In the genomic region with DNA sequence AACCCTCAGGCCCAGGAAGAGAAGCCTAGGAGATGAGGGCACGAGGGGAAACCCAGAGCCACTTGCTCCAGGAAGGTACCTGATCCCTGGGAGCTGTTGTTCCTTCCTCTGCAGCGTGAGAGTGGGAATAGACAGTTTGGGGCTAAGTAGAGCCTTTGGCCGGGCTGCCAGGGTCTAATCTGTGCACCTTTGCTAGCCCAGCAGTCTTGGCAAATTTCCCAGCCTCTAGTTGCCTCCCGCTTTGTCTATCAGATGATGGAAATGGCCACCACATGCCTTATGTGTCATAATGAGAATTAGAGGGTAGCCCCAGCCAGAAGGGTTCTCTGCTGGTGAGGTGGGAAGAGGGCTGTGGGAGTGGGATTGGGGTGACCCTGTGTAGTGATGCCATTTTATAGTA, we compare ENCODE assay signal across 22 mouse cellular contexts. TPM values are rescaled to one million over a fixed set of nuclear protein-coding genes. Genes with fewer than 3 reads are reported as not detected.
DNase-seq lines count a peak whose midpoint lies in the region; ATAC-seq and TF ChIP-seq lines count a peak whose summit lies in the region.
"Had no signal": no experiment of that assay in that cellular context is flagged by ENCODE, and none has a peak within 500 bp of the region (broad histone marks: within the 10 kb centered on the region; RNA-seq: fewer than 3 reads in every experiment).

No protein-coding gene starts in this region.

- H3K4me3 ChIP-seq in hindbrain, postnatal 0 days (ENCODE audit: low read length), result no peak overlapping the region
- no peak overlapping the region for H3K4me3 ChIP-seq in hindbrain, embryonic 13.5 days
- H3K4me3 ChIP-seq in layer of hippocampus, adult 2 months, result no peak overlapping the region
- H3K4me3 ChIP-seq in midbrain, postnatal 0 days (ENCODE audit: low read depth, low read length), result no peak overlapping the region
- H3K4me3 ChIP-seq: heart, adult 2 months; limb, embryonic 10.5 days; midbrain, embryonic 12.5 days had no signal

- no peaks in the 10 kb centered on the region for H3K27me3 ChIP-seq in hindbrain, postnatal 0 days (ENCODE audit: insufficient read depth, low read length)
- peaks cover 11% of the 10 kb centered on the region; the same call in 1 of the 2 replicates for H3K27me3 ChIP-seq in hindbrain, embryonic 13.5 days
- H3K27me3 ChIP-seq in midbrain, postnatal 0 days (ENCODE audit: insufficient read depth, low read length), result no peaks in the 10 kb centered on the region

- ATAC-seq in hindbrain, postnatal 0 days, result no peak
- no peak for ATAC-seq in hindbrain, embryonic 13.5 days (ENCODE audit: low FRiP score)
- no peak for ATAC-seq in midbrain, postnatal 0 days (ENCODE audit: low FRiP score)
- ATAC-seq: CD4-positive, CD25-positive, alpha-beta regulatory T cell, adult 4 months had no signal

- peak overlapping the region; percentile 82 for H3K27ac ChIP-seq in hindbrain, postnatal 0 days
- no peak overlapping the region for H3K27ac ChIP-seq in hindbrain, embryonic 13.5 days
- peak overlapping the region; percentile 84 for H3K27ac ChIP-seq in layer of hippocampus, adult 2 months
- no peak overlapping the region for H3K27ac ChIP-seq in midbrain, postnatal 0 days (ENCODE audit: low read depth, low read length)
- H3K27ac ChIP-seq: heart, adult 2 months; hindbrain, embryonic 14.5 days; limb, embryonic 10.5 days; midbrain, embryonic 12.5 days; stomach, postnatal 0 days had no signal

- no peak overlapping the region for H3K9ac ChIP-seq in hindbrain, postnatal 0 days (replicated peaks; ENCODE audit: low read length)
- no peak overlapping the region for H3K9ac ChIP-seq in hindbrain, embryonic 13.5 days
- no peak overlapping the region for H3K9ac ChIP-seq in midbrain, postnatal 0 days (replicated peaks; ENCODE audit: low read length, poor library complexity, severe bottlenecking)
- H3K9ac ChIP-seq: hindbrain, embryonic 14.5 days; midbrain, embryonic 12.5 days had no signal

- H3K9me3 ChIP-seq in hindbrain, postnatal 0 days (ENCODE audit: low read length), result no peaks in the 10 kb centered on the region
- H3K9me3 ChIP-seq in hindbrain, embryonic 13.5 days, result no peaks in the 10 kb centered on the region
- H3K9me3 ChIP-seq in midbrain, postnatal 0 days (ENCODE audit: low read length), result no peaks in the 10 kb centered on the region
- H3K9me3 ChIP-seq: limb, embryonic 10.5 days; midbrain, embryonic 12.5 days had no signal

- no peaks in the 10 kb centered on the region for H3K36me3 ChIP-seq in hindbrain, postnatal 0 days (ENCODE audit: insufficient read depth, low read length)
- H3K36me3 ChIP-seq in hindbrain, embryonic 13.5 days, result no peaks in the 10 kb centered on the region
- no peaks in the 10 kb centered on the region for H3K36me3 ChIP-seq in midbrain, postnatal 0 days (ENCODE audit: insufficient read depth, low read length)
- H3K36me3 ChIP-seq: limb, embryonic 10.5 days; midbrain, embryonic 12.5 days had no signal

- WGBS in hindbrain, postnatal 0 days, result 39% methylated on average over 4 of the region's 4 CpGs
- WGBS in hindbrain, embryonic 13.5 days, result 54% methylated on average over 4 of the region's 4 CpGs
- 48% methylated on average over 4 of the region's 4 CpGs for WGBS in midbrain, postnatal 0 days

- DNase-seq in cerebellum, postnatal 10 days, result peak; percentile 86 to 87
- DNase-seq in cerebellum, adult 11 months, result no peak
- DNase-seq in hindbrain, postnatal 0 days (ENCODE audit: low spot score), result peak; percentile 71
- no peak for DNase-seq in layer of hippocampus, adult 2 months (ENCODE audit: low spot score in 2 of 2)
- no peak for DNase-seq in layer of hippocampus, adult 18-20 months (ENCODE audit: low spot score in 2 of 2)
- DNase-seq in midbrain, postnatal 0 days (ENCODE audit: low spot score), result peak; percentile 66
- DNase-seq in adrenal gland, adult 2 months, result no peak
- DNase-seq: adrenal gland, postnatal 14 days; cerebellum, adult 2 months; gastrocnemius, postnatal 14 days; heart, adult 2 months; heart, postnatal 14 days; lung, adult 2 months; lung, postnatal 4 days; thymus, postnatal 4 days had no signal

- peaks cover 36% of the 10 kb centered on the region for H3K4me1 ChIP-seq in hindbrain, postnatal 0 days (ENCODE audit: insufficient read depth, low read length)
- peaks cover 49% of the 10 kb centered on the region for H3K4me1 ChIP-seq in hindbrain, embryonic 13.5 days (replicated peaks)
- H3K4me1 ChIP-seq in midbrain, postnatal 0 days (ENCODE audit: insufficient read depth, low read length), result peaks cover 15% of the 10 kb centered on the region; the same call in 1 of the 2 replicates

- 0 out of 2 replicates have a peak overlapping the region, but pooled peaks have one; percentile 1 for H3K4me2 ChIP-seq in hindbrain, postnatal 0 days (ENCODE audit: low read depth, low read length)
- no peak overlapping the region for H3K4me2 ChIP-seq in hindbrain, embryonic 13.5 days
- H3K4me2 ChIP-seq in midbrain, postnatal 0 days (ENCODE audit: low read depth, low read length, poor library complexity, severe bottlenecking), result no peak overlapping the region
- H3K4me2 ChIP-seq: liver, embryonic 11.5 days; midbrain, embryonic 12.5 days had no signal

- TF ChIP-seq CTCF in hindbrain, postnatal 0 days (IDR thresholded peaks at IDR 0.05; ENCODE audit: low read depth), result no peak
- TF ChIP-seq CTCF in layer of hippocampus, adult 2 months (conservative IDR thresholded peaks at IDR 0.05), result no peak
- TF ChIP-seq CTCF in midbrain, postnatal 0 days (IDR thresholded peaks at IDR 0.05), result no peak

RNA-seq across cellular contexts. Expression of a gene that starts 3.4 kb away (rescaled TPM):
- total RNA-seq in hindbrain, postnatal 0 days (2014; rRNA removed), result 25.5 and 34.2 TPM in 2 replicates
- polyA plus RNA-seq in hindbrain, postnatal 0 days (2015; fragmentation: Nextera tagmentation; extraction: Ambion mirVana), result 33.2 and 36.6 TPM in 2 replicates
- polyA plus RNA-seq in hindbrain, embryonic 13.5 days (2015; fragmentation: Nextera tagmentation; extraction: Ambion mirVana), result 18.3 and 19.6 TPM in 2 replicates
- total RNA-seq in layer of hippocampus, adult 2 months (2021), result 10 to 100 TPM; 15.5 to 16.9 TPM
- total RNA-seq in layer of hippocampus, adult 18-20 months (2021), result 10 to 100 TPM; 14.0 to 14.4 TPM
- 25.8 and 33.4 TPM in 2 replicates for total RNA-seq in midbrain, postnatal 0 days (2014; rRNA removed)
- 37.8 and 40.7 TPM in 2 replicates for polyA plus RNA-seq in midbrain, postnatal 0 days (2015; fragmentation: Nextera tagmentation; extraction: Ambion mirVana)
- total RNA-seq in adrenal gland, adult 2 months (2021), result 1 to 10 TPM; 7.0 to 9.4 TPM
- 15.7 and 26.7 TPM in 2 replicates for polyA plus RNA-seq in adrenal gland, adult 2 months (2012; rRNA removed)

RNA-seq across cellular contexts. Expression of a gene that starts 53.8 kb away (rescaled TPM):
- total RNA-seq in hindbrain, postnatal 0 days (2014; rRNA removed), result 0.26 and 1.0 TPM in 2 replicates
- polyA plus RNA-seq in hindbrain, postnatal 0 days (2015; fragmentation: Nextera tagmentation; extraction: Ambion mirVana), result 0.72 and 0.80 TPM in 2 replicates
- polyA plus RNA-seq in hindbrain, embryonic 13.5 days (2015; fragmentation: Nextera tagmentation; extraction: Ambion mirVana), result 1.0 TPM in 2 replicates
- under 1 TPM in 1 of 2 experiments, not detected in 1; 0.64 TPM for total RNA-seq in layer of hippocampus, adult 2 months (2021)
- total RNA-seq in layer of hippocampus, adult 18-20 months (2021), result under 1 TPM in 1 of 2 experiments, not detected in 1; 0.52 TPM
- total RNA-seq in midbrain, postnatal 0 days (2014; rRNA removed), result 0.44 and 0.61 TPM in 2 replicates
- polyA plus RNA-seq in midbrain, postnatal 0 days (2015; fragmentation: Nextera tagmentation; extraction: Ambion mirVana), result 0.33 and 0.53 TPM in 2 replicates
- under 1 TPM; 0.43 to 0.93 TPM for total RNA-seq in adrenal gland, adult 2 months (2021)
- 0.90 and 1.00 TPM in 2 replicates for polyA plus RNA-seq in adrenal gland, adult 2 months (2012; rRNA removed)
- polyA plus RNA-seq: CD4-positive, CD25-positive, alpha-beta regulatory T cell, adult 4 months had no signal

Comparison
In these comparisons a context has a peak if more than half of its experiments do, and no peak if none do; other contexts are left out.
1. DNase-seq: peak in cerebellum, postnatal 10 days (2 of 2), hindbrain, postnatal 0 days (single experiment) and midbrain, postnatal 0 days (single experiment); none in cerebellum, adult 11 months (single experiment), layer of hippocampus, adult 2 months (0 of 2), layer of hippocampus, adult 18-20 months (0 of 2) and adrenal gland, adult 2 months (single experiment).
2. H3K27ac ChIP-seq: peak in hindbrain, postnatal 0 days (single experiment) and layer of hippocampus, adult 2 months (single experiment); none in hindbrain, embryonic 13.5 days (single experiment) and midbrain, postnatal 0 days (single experiment).